Mouse (Mus musculus) embryonic facial prominence, embryonic 14.5 days (tissue): Measurements from ENCODE around the gene Gtf3c1. TPM values are rescaled to one million over a fixed set of nuclear protein-coding genes. Genes with fewer than 3 reads are reported as not detected.

Source experiments
- ATAC-seq: fragments of 200-750 bp; cut with Nextera tagmentation; 2 replicates; pipeline ENCODE4 v1.8.0; 2017; ENCODE audit warnings: low read depth, moderate number of reproducible peaks, moderate TSS enrichment
- DNase-seq: peaks from one replicate; pipeline ENCODE4 v3.0.0-alpha.2; 2015; ENCODE audit warnings: low spot score
- H3K27ac ChIP-seq: fragments of 300-500 bp; sonication (generic); replicated peaks from 2 replicates; pipeline ENCODE4 v1.5.1; 2014; ENCODE audit warnings: low read depth, mild to moderate bottlenecking, low read length, moderate library complexity
- H3K27me3 ChIP-seq: fragments of 300-500 bp; sonication (generic); replicated peaks from 2 replicates; pipeline ENCODE4 v1.6.1; 2014; ENCODE audit warnings: low read length; ENCODE audit not compliant: control insufficient read depth, insufficient read depth
- H3K36me3 ChIP-seq: fragments of 300-500 bp; sonication (generic); 2 replicates; pipeline ENCODE4 v1.6.1; 2014; ENCODE audit warnings: low read length, mixed read lengths; ENCODE audit not compliant: control insufficient read depth, insufficient read depth
- H3K4me1 ChIP-seq: fragments of 300-500 bp; sonication (generic); 2 replicates; pipeline ENCODE4 v1.6.1; 2014; ENCODE audit warnings: antibody characterized with exemption, low read length; ENCODE audit not compliant: control insufficient read depth, insufficient read depth
- H3K4me2 ChIP-seq: fragments of 300-500 bp; sonication (generic); 2 replicates; pipeline ENCODE4 v1.6.1; 2014; ENCODE audit warnings: low read depth, mild to moderate bottlenecking, low read length, moderate library complexity, mixed read lengths
- H3K4me3 ChIP-seq: fragments of 300-500 bp; sonication (generic); 2 replicates; pipeline ENCODE4 v1.5.1; 2014; ENCODE audit warnings: low read depth, mild to moderate bottlenecking, low read length
- H3K9ac ChIP-seq: fragments of 300-500 bp; sonication (generic); 2 replicates; pipeline ENCODE4 v1.6.1; 2014; ENCODE audit warnings: low read depth, mild to moderate bottlenecking, low read length, moderate library complexity, mixed read lengths
- H3K9me3 ChIP-seq: fragments of 300-500 bp; sonication (generic); 2 replicates; pipeline ENCODE4 v1.6.1; 2016; ENCODE audit warnings: low read length; ENCODE audit not compliant: control insufficient read depth
- WGBS: fragments of 180-500 bp; shearing (Covaris S2); extraction: QIAGEN DNeasy Blood & Tissue Kit; methylation state at CpG from one replicate; pipeline ENCODE4 v1.1.7; 2014; 5-methylcytosine and 5-hydroxymethylcytosine counted together
- polyA plus RNA-seq: library from polyadenylated mRNA; unstranded; fragments of >200 nt; fragmentation: Nextera tagmentation; extraction: Ambion mirVana; gene quantifications from 2 replicates; pipeline ENCODE4 v1.2.1, GENCODE M21; 2014

The Gtf3c1 gene
- polyA plus RNA-seq, 1 experiment from 2014 or later: 26.0 TPM

- no peak for ATAC-seq
These were observed 63.7 kb downstream of the Gtf3c1 start for GRCm38 (mm10) chr7:125643880-125644279.

GRCm38 (mm10) chr7:125638870-125639386 lies 68.7 kb downstream of the Gtf3c1 start:
- peak; percentile 58 for ATAC-seq
- 35% methylated on average over 9 of the region's 9 CpGs for WGBS

More at GRCm38 (mm10) chr7:125643880-125644279, 63.7 kb downstream of the Gtf3c1 start:
- 77% methylated on average over 6 of the region's 6 CpGs for WGBS
- H3K36me3 ChIP-seq: peaks cover 92% of the 10 kb centered on the region
- no peaks in the 10 kb centered on the region for H3K4me1 ChIP-seq
- H3K27ac ChIP-seq: no peak overlapping the region
- no peaks in the 10 kb centered on the region for H3K9me3 ChIP-seq
- H3K4me3 ChIP-seq: no peak overlapping the region
- H3K9ac ChIP-seq: no peak overlapping the region
- H3K4me2 ChIP-seq: no peak overlapping the region
- H3K27me3 ChIP-seq: no peaks in the 10 kb centered on the region
- DNase-seq: peak; percentile 24

GRCm38 (mm10) chr7:125638376-125638775 lies 69.2 kb downstream of the Gtf3c1 start:
- Histone ChIP-seq H3K27ac (no peak overlapping the region), H3K27me3 (no peaks in the 10 kb centered on the region), H3K4me1 (peaks cover 6% of the 10 kb centered on the region; the same call in 1 of the 2 replicates), H3K9me3 (no peaks in the 10 kb centered on the region), H3K36me3 (peaks cover 37% of the 10 kb centered on the region), H3K4me3 (no peak overlapping the region), H3K4me2 (no peak overlapping the region), H3K9ac (no peak overlapping the region)
- DNase-seq (no peak), ATAC-seq (no peak)
- WGBS: 61% methylated on average over 6 of the region's 6 CpGs

More at GRCm38 (mm10) chr7:125638870-125639386, 68.7 kb downstream of the Gtf3c1 start:
- no peak overlapping the region for H3K4me3 ChIP-seq
- no peaks in the 10 kb centered on the region for H3K9me3 ChIP-seq
- H3K9ac ChIP-seq: no peak overlapping the region
- H3K36me3 ChIP-seq: peaks cover 42% of the 10 kb centered on the region
- H3K27me3 ChIP-seq: no peaks in the 10 kb centered on the region
- peak; percentile 45 for DNase-seq
- peaks cover 6% of the 10 kb centered on the region; the same call in 1 of the 2 replicates for H3K4me1 ChIP-seq
- H3K27ac ChIP-seq: peak overlapping the region; percentile 52
- H3K4me2 ChIP-seq: no peak overlapping the region

GRCm38 (mm10) chr7:125637220-125638140 lies 70.1 kb downstream of the Gtf3c1 start:
- Histone ChIP-seq H3K4me2 (no peak overlapping the region), H3K4me3 (no peak overlapping the region), H3K36me3 (peaks cover 28% of the 10 kb centered on the region), H3K4me1 (peaks cover 6% of the 10 kb centered on the region; the same call in 1 of the 2 replicates), H3K27ac (no peak overlapping the region), H3K27me3 (no peaks in the 10 kb centered on the region), H3K9ac (no peak overlapping the region), H3K9me3 (no peaks in the 10 kb centered on the region)
- DNase-seq (no peak), ATAC-seq (no peak)
- WGBS: 82% methylated on average over 8 of the region's 8 CpGs

- H3K9ac ChIP-seq: no peak overlapping the region
- WGBS: 72% methylated on average over 3 of the region's 3 CpGs
These were observed 76.6 kb downstream of the Gtf3c1 start for GRCm38 (mm10) chr7:125630989-125631388.

GRCm38 (mm10) chr7:125630317-125630716 lies 77.3 kb downstream of the Gtf3c1 start:
- Histone ChIP-seq H3K4me2 (no peak overlapping the region), H3K4me1 (peaks cover 1% of the 10 kb centered on the region; the same call in 1 of the 2 replicates)
- 54% methylated on average over 4 of the region's 4 CpGs for WGBS

More at GRCm38 (mm10) chr7:125630989-125631388, 76.6 kb downstream of the Gtf3c1 start:
- DNase-seq (no peak), ATAC-seq (no peak)
- Histone ChIP-seq H3K4me2 (no peak overlapping the region), H3K4me3 (no peak overlapping the region), H3K36me3 (no peaks in the 10 kb centered on the region), H3K27me3 (no peaks in the 10 kb centered on the region), H3K9me3 (no peaks in the 10 kb centered on the region), H3K27ac (no peak overlapping the region), H3K4me1 (peaks cover 6% of the 10 kb centered on the region; the same call in 1 of the 2 replicates)

GRCm38 (mm10) chr7:125625829-125626228 lies 81.8 kb downstream of the Gtf3c1 start:
- H3K27ac ChIP-seq: no peak overlapping the region
- H3K4me2 ChIP-seq: no peak overlapping the region
- H3K4me3 ChIP-seq: no peak overlapping the region
- DNase-seq (no peak), ATAC-seq (no peak)
- no peak overlapping the region for H3K9ac ChIP-seq
- no peaks in the 10 kb centered on the region for H3K9me3 ChIP-seq
- no peaks in the 10 kb centered on the region for H3K4me1 ChIP-seq
- 45% methylated on average over 7 of the region's 7 CpGs for WGBS
- no peaks in the 10 kb centered on the region for H3K27me3 ChIP-seq
- H3K36me3 ChIP-seq: no peaks in the 10 kb centered on the region

More at GRCm38 (mm10) chr7:125630317-125630716, 77.3 kb downstream of the Gtf3c1 start:
- no peaks in the 10 kb centered on the region for H3K36me3 ChIP-seq
- ATAC-seq (no peak), DNase-seq (no peak)
- no peaks in the 10 kb centered on the region for H3K9me3 ChIP-seq
- no peaks in the 10 kb centered on the region for H3K27me3 ChIP-seq
- H3K9ac ChIP-seq: no peak overlapping the region
- H3K4me3 ChIP-seq: no peak overlapping the region
- H3K27ac ChIP-seq: no peak overlapping the region

GRCm38 (mm10) chr7:125625219-125625618 lies 82.4 kb downstream of the Gtf3c1 start:
- no peaks in the 10 kb centered on the region for H3K27me3 ChIP-seq
- H3K36me3 ChIP-seq: no peaks in the 10 kb centered on the region
- no peak overlapping the region for H3K27ac ChIP-seq
- no peak overlapping the region for H3K9ac ChIP-seq
- DNase-seq (no peak), ATAC-seq (no peak)
- H3K4me1 ChIP-seq: no peaks in the 10 kb centered on the region
- H3K4me3 ChIP-seq: no peak overlapping the region
- no peak overlapping the region for H3K4me2 ChIP-seq
- H3K9me3 ChIP-seq: no peaks in the 10 kb centered on the region
- WGBS: 69% methylated on average over 4 of the region's 4 CpGs
